Comparison of ENCODE assay signal across 10 mouse cellular contexts in the genomic region with DNA sequence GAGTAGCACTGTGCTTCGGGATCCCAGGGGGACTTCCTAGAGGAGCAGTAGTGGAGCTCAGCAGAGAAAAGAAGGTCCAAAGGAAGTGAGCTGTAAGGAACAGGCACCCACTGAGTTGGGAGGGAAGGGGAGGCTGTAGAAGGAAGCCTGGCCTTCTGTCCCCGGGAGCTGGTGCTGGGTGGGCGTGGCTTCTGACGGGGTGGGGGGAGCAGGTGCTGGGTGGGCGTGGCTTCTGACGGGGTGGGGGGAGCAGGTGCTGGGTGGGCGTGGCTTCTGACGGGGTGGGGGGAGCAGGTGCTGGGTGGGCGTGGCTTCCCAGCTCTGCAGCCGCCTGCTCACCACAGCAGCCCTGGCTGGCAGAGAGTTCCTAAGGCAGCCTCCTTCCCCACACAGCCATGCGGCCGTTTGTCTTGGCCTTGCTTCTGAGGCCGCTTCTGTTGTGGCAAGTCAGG. TPM values are rescaled to one million over a fixed set of nuclear protein-coding genes. Genes with fewer than 3 reads are reported as not detected.
DNase-seq lines count a peak whose midpoint lies in the region; ATAC-seq lines count a peak whose summit lies in the region.
"Not testable (repeated sequence)": the region's sequence is repeated elsewhere in the genome, so short reads cannot be mapped to it uniquely, and the experiment has no call there.
"Had no signal": no experiment of that assay in that cellular context is flagged by ENCODE, and none has a peak within 500 bp of the region (broad histone marks: within the 10 kb centered on the region; RNA-seq: fewer than 3 reads in every experiment).

No protein-coding gene starts in this region.

- not testable (repeated sequence) for H3K27ac ChIP-seq in forebrain, embryonic 11.5 days (ENCODE audit: low read depth, low read length)
- peak overlapping the region; percentile 45 for H3K27ac ChIP-seq in kidney, embryonic 15.5 days
- peak overlapping the region; percentile 97 for H3K27ac ChIP-seq in liver, embryonic 12.5 days
- H3K27ac ChIP-seq in midbrain, embryonic 10.5 days (replicated peaks) = peak overlapping the region; percentile 50

- not testable (repeated sequence) for H3K4me2 ChIP-seq in forebrain, embryonic 11.5 days (ENCODE audit: low read depth, low read length, severe bottlenecking); kidney, embryonic 15.5 days
- H3K4me2 ChIP-seq in liver, embryonic 12.5 days = peak overlapping the region; percentile 71

- H3K9ac ChIP-seq in forebrain, embryonic 11.5 days (ENCODE audit: low read length); kidney, embryonic 15.5 days: not testable (repeated sequence)
- peak overlapping the region; percentile 76 for H3K9ac ChIP-seq in liver, embryonic 12.5 days

- H3K4me3 ChIP-seq in forebrain, embryonic 11.5 days (ENCODE audit: low read depth, low read length); kidney, embryonic 15.5 days (replicated peaks): not testable (repeated sequence)
- peak overlapping the region; percentile 34 for H3K4me3 ChIP-seq in liver, embryonic 12.5 days
- peak overlapping the region; percentile 12; the same call in 1 of the 2 replicates for H3K4me3 ChIP-seq in midbrain, embryonic 10.5 days

- ATAC-seq in forebrain, embryonic 11.5 days (replicated peaks; ENCODE audit: low FRiP score) = 0 out of 2 replicates have a peak, but pooled peaks have one; percentile 52
- ATAC-seq in hematopoietic stem cell, adult 5-6 weeks (replicated peaks in 1 of 2; ENCODE audit: insufficient read depth in 1 of 2, low FRiP score in 2 of 2, low TSS enrichment in 1 of 2, low read depth in 1 of 2, poor library complexity in 2 of 2, severe bottlenecking in 2 of 2) = peak; percentile 29 to 50
- peak; percentile 54 for ATAC-seq in kidney, embryonic 15.5 days (replicated peaks; ENCODE audit: low FRiP score)
- ATAC-seq in liver, embryonic 12.5 days = 0 out of 2 replicates have a peak, but pooled peaks have one; percentile 6

- peak; percentile 75 for DNase-seq in ZHBTc4 (ENCODE audit: low read depth, low spot score)
- DNase-seq in forebrain, embryonic 11.5 days (ENCODE audit: low spot score); midbrain, embryonic 10.5 days (ENCODE audit: low spot score): not testable (repeated sequence)
- DNase-seq in splenic B cell, adult 2 months (ENCODE audit: low read depth, low spot score) = peak; percentile 53

- not testable (repeated sequence) for H3K36me3 ChIP-seq in forebrain, embryonic 11.5 days (ENCODE audit: control insufficient read depth, insufficient read depth, low read length); kidney, embryonic 15.5 days; midbrain, embryonic 10.5 days; splenic B cell, adult 2 months (ENCODE audit: control insufficient read depth, insufficient read depth, low read length, poor library complexity, severe bottlenecking)
- H3K36me3 ChIP-seq in liver, embryonic 12.5 days = peaks cover 93% of the 10 kb centered on the region

- H3K27me3 ChIP-seq in forebrain, embryonic 11.5 days (ENCODE audit: control insufficient read depth, insufficient read depth, low read length); kidney, embryonic 15.5 days; liver, embryonic 12.5 days (replicated peaks); splenic B cell, adult 2 months (ENCODE audit: control insufficient read depth, insufficient read depth, low read length, poor library complexity, severe bottlenecking): not testable (repeated sequence)
- peaks cover 61% of the 10 kb centered on the region for H3K27me3 ChIP-seq in midbrain, embryonic 10.5 days (ENCODE audit: low read depth, poor library complexity, severe bottlenecking)

- WGBS in forebrain, embryonic 11.5 days = 7% methylated on average over 10 of the region's 13 CpGs
- 21% methylated on average over 13 of the region's 13 CpGs for WGBS in kidney, embryonic 15.5 days
- 4% methylated on average over 13 of the region's 13 CpGs for WGBS in liver, embryonic 12.5 days (ENCODE audit: insufficient replicate concordance)
- 12% methylated on average over 13 of the region's 13 CpGs for WGBS in midbrain, embryonic 10.5 days

- not testable (repeated sequence) for H3K9me3 ChIP-seq in forebrain, embryonic 11.5 days (ENCODE audit: control insufficient read depth, low read length); kidney, embryonic 15.5 days (replicated peaks); liver, embryonic 12.5 days (replicated peaks); midbrain, embryonic 10.5 days (replicated peaks)

- H3K4me1 ChIP-seq in forebrain, embryonic 11.5 days (replicated peaks; ENCODE audit: control insufficient read depth, insufficient read depth, low read length) = not testable (repeated sequence)
- H3K4me1 ChIP-seq in kidney, embryonic 15.5 days = peaks cover 60% of the 10 kb centered on the region
- H3K4me1 ChIP-seq in liver, embryonic 12.5 days = peaks cover 100% of the 10 kb centered on the region
- H3K4me1 ChIP-seq in midbrain, embryonic 10.5 days = peaks cover 79% of the 10 kb centered on the region

RNA-seq across cellular contexts. Expression of a gene that starts 36.6 kb away (rescaled TPM):
- polyA plus RNA-seq in forebrain, embryonic 11.5 days (2014; fragmentation: Nextera tagmentation; extraction: Ambion mirVana) = not detected in 2 replicates
- total RNA-seq in hematopoietic stem cell, adult 5-6 weeks (2017) = not detected in 2 replicates
- polyA plus RNA-seq in kidney, embryonic 15.5 days (2015; fragmentation: Nextera tagmentation; extraction: Ambion mirVana) = not detected in 2 replicates
- not detected in 2 replicates for polyA plus RNA-seq in liver, embryonic 12.5 days (2016; fragmentation: Nextera tagmentation; extraction: Ambion mirVana)
- not detected in 2 replicates for polyA plus RNA-seq in midbrain, embryonic 10.5 days (2016; fragmentation: Nextera tagmentation; extraction: Ambion mirVana)
- polyA plus RNA-seq: forebrain, embryonic 16.5 days; gonadal fat pad, adult 2 months; macrophage had no signal

RNA-seq across cellular contexts. Expression of a gene that starts 42.0 kb away (rescaled TPM):
- 1.4 and 2.1 TPM in 2 replicates for polyA plus RNA-seq in forebrain, embryonic 11.5 days (2014; fragmentation: Nextera tagmentation; extraction: Ambion mirVana)
- 21.8 and 70.4 TPM in 2 replicates for total RNA-seq in hematopoietic stem cell, adult 5-6 weeks (2017)
- polyA plus RNA-seq in kidney, embryonic 15.5 days (2015; fragmentation: Nextera tagmentation; extraction: Ambion mirVana) = 2.2 and 2.4 TPM in 2 replicates
- 27.6 and 28.4 TPM in 2 replicates for polyA plus RNA-seq in liver, embryonic 12.5 days (2016; fragmentation: Nextera tagmentation; extraction: Ambion mirVana)
- 1.3 and 1.5 TPM in 2 replicates for polyA plus RNA-seq in midbrain, embryonic 10.5 days (2016; fragmentation: Nextera tagmentation; extraction: Ambion mirVana)

RNA-seq across cellular contexts. Expression of a gene that starts 52.4 kb away (rescaled TPM):
- polyA plus RNA-seq in forebrain, embryonic 11.5 days (2014; fragmentation: Nextera tagmentation; extraction: Ambion mirVana) = 54.8 and 57.4 TPM in 2 replicates
- 71.2 and 73.6 TPM in 2 replicates for total RNA-seq in hematopoietic stem cell, adult 5-6 weeks (2017)
- polyA plus RNA-seq in kidney, embryonic 15.5 days (2015; fragmentation: Nextera tagmentation; extraction: Ambion mirVana) = 53.2 and 53.9 TPM in 2 replicates
- 48.7 and 49.1 TPM in 2 replicates for polyA plus RNA-seq in liver, embryonic 12.5 days (2016; fragmentation: Nextera tagmentation; extraction: Ambion mirVana)
- polyA plus RNA-seq in midbrain, embryonic 10.5 days (2016; fragmentation: Nextera tagmentation; extraction: Ambion mirVana) = 75.7 and 79.4 TPM in 2 replicates
